Mouse (Mus musculus) forebrain, embryonic 10.5 days (tissue): ENCODE data around the gene Ptpdc1. TPM values are rescaled to one million over a fixed set of nuclear protein-coding genes. Genes with fewer than 3 reads are reported as not detected.

Experiments used
- DNase-seq: peaks from one replicate; pipeline ENCODE4 v3.0.0-alpha.2; 2017; ENCODE audit warnings: low spot score; ENCODE audit errors: extremely low spot score
- H3K27ac ChIP-seq: fragments of 300-500 bp; sonication (generic); 2 replicates; pipeline ENCODE4 v1.5.1; 2016; ENCODE audit warnings: mild to moderate bottlenecking
- H3K27me3 ChIP-seq: fragments of 300-500 bp; sonication (generic); 2 replicates; pipeline ENCODE4 v1.6.1; 2016; ENCODE audit warnings: mild to moderate bottlenecking; ENCODE audit not compliant: poor library complexity, severe bottlenecking
- H3K36me3 ChIP-seq: fragments of 300-500 bp; sonication (generic); replicated peaks from 2 replicates; pipeline ENCODE4 v1.6.1; 2016; ENCODE audit warnings: mild to moderate bottlenecking, moderate library complexity
- H3K4me1 ChIP-seq: fragments of 300-500 bp; sonication (generic); 2 replicates; pipeline ENCODE4 v1.6.1; 2016
- H3K4me3 ChIP-seq: fragments of 300-500 bp; sonication (generic); 2 replicates; pipeline ENCODE4 v1.5.1; 2016; ENCODE audit warnings: mild to moderate bottlenecking, moderate library complexity
- H3K9me3 ChIP-seq: fragments of 300-500 bp; sonication (generic); 2 replicates; pipeline ENCODE4 v1.6.1; 2016; ENCODE audit warnings: mild to moderate bottlenecking, moderate library complexity
- WGBS: fragments of 180-500 bp; shearing (Covaris S2); methylation state at CpG from one replicate; pipeline ENCODE4 v1.1.7; 2016; 5-methylcytosine and 5-hydroxymethylcytosine counted together
- polyA plus RNA-seq: library from polyadenylated mRNA; unstranded; fragments of >200 nt; fragmentation: Nextera tagmentation; extraction: Ambion mirVana; gene quantifications from 2 replicates; pipeline ENCODE4 v1.2.1, GENCODE M21; 2016

The Ptpdc1 gene
- polyA plus RNA-seq, 1 experiment from 2014 or later = 8.2 TPM

DNA sequence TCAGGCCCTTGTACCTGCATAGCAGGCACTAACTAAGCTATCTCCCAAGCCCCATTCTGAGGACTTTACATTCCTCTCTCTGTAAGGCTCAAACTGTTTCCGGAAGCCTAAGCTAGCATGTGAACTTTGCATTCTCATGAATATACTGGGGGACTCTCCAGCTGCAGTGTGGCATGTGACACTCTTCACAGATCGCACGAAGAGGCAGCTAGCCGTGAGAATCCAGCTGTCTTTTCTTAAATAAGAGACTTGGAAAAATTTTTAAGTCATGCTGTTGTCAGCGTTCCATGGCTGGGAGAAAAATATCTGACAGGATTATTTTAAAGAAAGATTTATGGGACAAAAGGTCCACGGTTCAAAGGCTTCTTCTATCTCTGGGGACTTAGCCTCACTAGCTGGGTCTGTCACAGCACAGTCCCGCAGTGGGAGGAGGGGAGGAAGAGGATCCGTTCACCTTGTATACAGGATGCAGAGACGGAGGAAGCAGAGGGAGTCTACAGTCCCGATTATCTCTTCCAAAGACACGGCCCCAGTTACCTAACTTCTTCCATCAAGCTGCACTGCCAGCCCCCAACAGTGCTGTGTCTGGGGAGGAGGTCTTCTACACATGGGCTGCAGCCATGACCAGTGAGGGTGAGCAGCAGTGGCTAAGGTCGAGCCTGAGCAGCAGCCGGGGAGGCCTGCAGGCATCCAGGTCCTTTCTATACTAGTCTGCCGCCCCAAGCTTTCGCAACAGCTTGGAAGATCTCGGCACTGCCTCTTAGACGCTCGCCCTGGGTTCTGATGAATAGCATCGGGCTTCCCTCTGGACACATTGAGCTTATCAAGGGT lies 51.7 kb downstream of the Ptpdc1 start:
- 0 out of 2 replicates have a peak overlapping the region, but pooled peaks have one; percentile 30 for H3K27ac ChIP-seq

GRCm38 (mm10) chr13:48572127-48572526 lies 53.3 kb downstream of the Ptpdc1 start:
- H3K4me3 ChIP-seq = no peak overlapping the region
- no peak for DNase-seq

More for the DNA sequence above, 51.7 kb downstream of the Ptpdc1 start:
- Histone ChIP-seq H3K4me1 (peaks cover 15% of the 10 kb centered on the region), H3K9me3 (no peaks in the 10 kb centered on the region), H3K4me3 (no peak overlapping the region), H3K27me3 (no peaks in the 10 kb centered on the region), H3K36me3 (no peaks in the 10 kb centered on the region)
- 67% methylated on average over 19 of the region's 19 CpGs for WGBS
- no peak for DNase-seq

DNA sequence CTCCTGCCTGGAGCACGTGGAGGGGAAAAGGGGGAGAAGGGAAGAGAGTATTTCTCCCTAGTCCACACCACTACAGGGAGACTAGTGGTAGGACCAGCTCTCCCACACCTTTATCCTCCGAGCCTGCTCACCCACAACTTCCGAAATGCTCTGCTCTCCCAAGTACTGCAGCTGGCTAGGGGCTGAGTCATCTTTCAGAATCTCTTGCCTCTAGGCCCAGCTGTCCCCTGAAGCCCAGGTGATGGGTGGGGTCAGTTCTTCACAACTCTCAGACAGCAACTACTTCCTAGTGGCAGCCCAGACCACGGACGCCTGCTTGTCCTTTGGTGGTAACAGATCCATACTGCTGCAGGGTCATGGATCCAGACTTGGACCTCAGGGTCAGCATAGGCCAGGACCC lies 54.2 kb downstream of the Ptpdc1 start:
- no peaks in the 10 kb centered on the region for H3K27me3 ChIP-seq
- H3K4me1 ChIP-seq = peaks cover 15% of the 10 kb centered on the region
- H3K4me3 ChIP-seq = no peak overlapping the region
- WGBS = 74% methylated on average over 5 of the region's 5 CpGs
- no peak for DNase-seq
- H3K36me3 ChIP-seq = no peaks in the 10 kb centered on the region
- no peak overlapping the region for H3K27ac ChIP-seq
- no peaks in the 10 kb centered on the region for H3K9me3 ChIP-seq

More at GRCm38 (mm10) chr13:48572127-48572526, 53.3 kb downstream of the Ptpdc1 start:
- Histone ChIP-seq H3K36me3 (no peaks in the 10 kb centered on the region), H3K9me3 (no peaks in the 10 kb centered on the region), H3K27me3 (no peaks in the 10 kb centered on the region), H3K27ac (no peak overlapping the region), H3K4me1 (peaks cover 11% of the 10 kb centered on the region; the same call in 1 of the 2 replicates)
- WGBS = 88% methylated on average over 1 of the region's 1 CpGs

DNA sequence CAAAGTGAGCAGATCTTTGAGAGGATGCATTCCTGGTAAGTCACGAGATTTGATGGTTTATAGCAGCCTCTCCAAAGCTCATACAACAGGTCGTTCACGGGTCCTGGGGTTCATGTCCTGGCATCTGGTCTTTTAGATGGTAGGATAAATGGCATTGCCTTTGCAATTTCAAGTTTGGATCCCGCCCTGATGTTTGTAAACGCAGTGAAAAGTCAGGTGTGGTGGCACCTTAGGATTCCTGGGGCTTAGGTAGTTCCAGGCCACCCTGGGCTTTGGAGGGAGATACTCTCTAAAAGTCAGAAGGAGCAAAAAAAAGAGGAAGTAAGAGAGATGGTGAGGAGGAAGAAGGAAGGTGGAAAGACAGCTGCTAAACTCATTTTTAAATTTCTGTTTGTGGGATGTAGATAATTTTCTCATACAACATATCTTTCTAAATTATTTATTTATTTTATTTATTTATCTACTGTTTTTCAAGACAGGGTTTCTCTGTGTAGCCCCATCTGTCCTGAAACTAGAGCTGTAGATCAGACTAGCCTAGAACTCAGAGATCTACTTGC lies 55.8 kb downstream of the Ptpdc1 start:
- no peaks in the 10 kb centered on the region for H3K27me3 ChIP-seq
- DNase-seq = no peak
- H3K27ac ChIP-seq = no peak overlapping the region
- H3K9me3 ChIP-seq = no peaks in the 10 kb centered on the region
- no peaks in the 10 kb centered on the region for H3K36me3 ChIP-seq
- H3K4me3 ChIP-seq = no peak overlapping the region
- 86% methylated on average over 5 of the region's 5 CpGs for WGBS
- H3K4me1 ChIP-seq = peaks cover 19% of the 10 kb centered on the region

DNA sequence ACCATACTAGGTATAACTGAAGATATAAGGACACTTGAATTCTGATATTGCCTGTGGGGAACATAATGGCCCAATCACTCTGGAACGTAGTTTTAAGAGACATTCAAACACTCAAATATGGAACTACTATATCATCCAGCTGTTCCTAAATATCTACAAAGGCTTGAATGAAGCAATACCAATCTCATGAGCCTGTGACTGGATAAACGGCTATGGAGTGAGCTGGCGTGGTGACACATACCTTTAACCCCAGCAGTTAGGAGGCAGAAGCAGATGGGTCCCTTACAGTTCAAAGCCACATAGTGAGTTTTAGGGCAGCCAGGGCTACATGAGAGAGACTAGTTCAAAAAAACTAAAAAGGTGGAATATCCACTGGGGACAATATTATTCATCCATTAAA lies 57.8 kb downstream of the Ptpdc1 start:
- no peak for DNase-seq
- 97% methylated on average over 3 of the region's 3 CpGs for WGBS
- Histone ChIP-seq H3K4me3 (no peak overlapping the region), H3K27ac (no peak overlapping the region), H3K36me3 (no peaks in the 10 kb centered on the region), H3K9me3 (no peaks in the 10 kb centered on the region), H3K27me3 (no peaks in the 10 kb centered on the region), H3K4me1 (peaks cover 15% of the 10 kb centered on the region)

GRCm38 (mm10) chr13:48566116-48566935 lies 59.1 kb downstream of the Ptpdc1 start:
- peak; percentile 42 for DNase-seq
- no peaks in the 10 kb centered on the region for H3K27me3 ChIP-seq
- no peak overlapping the region for H3K4me3 ChIP-seq
- peak overlapping the region; percentile 85 for H3K27ac ChIP-seq
- peaks cover 15% of the 10 kb centered on the region for H3K4me1 ChIP-seq
- no peaks in the 10 kb centered on the region for H3K36me3 ChIP-seq
- no peaks in the 10 kb centered on the region for H3K9me3 ChIP-seq
- WGBS = 51% methylated on average over 13 of the region's 13 CpGs

DNA sequence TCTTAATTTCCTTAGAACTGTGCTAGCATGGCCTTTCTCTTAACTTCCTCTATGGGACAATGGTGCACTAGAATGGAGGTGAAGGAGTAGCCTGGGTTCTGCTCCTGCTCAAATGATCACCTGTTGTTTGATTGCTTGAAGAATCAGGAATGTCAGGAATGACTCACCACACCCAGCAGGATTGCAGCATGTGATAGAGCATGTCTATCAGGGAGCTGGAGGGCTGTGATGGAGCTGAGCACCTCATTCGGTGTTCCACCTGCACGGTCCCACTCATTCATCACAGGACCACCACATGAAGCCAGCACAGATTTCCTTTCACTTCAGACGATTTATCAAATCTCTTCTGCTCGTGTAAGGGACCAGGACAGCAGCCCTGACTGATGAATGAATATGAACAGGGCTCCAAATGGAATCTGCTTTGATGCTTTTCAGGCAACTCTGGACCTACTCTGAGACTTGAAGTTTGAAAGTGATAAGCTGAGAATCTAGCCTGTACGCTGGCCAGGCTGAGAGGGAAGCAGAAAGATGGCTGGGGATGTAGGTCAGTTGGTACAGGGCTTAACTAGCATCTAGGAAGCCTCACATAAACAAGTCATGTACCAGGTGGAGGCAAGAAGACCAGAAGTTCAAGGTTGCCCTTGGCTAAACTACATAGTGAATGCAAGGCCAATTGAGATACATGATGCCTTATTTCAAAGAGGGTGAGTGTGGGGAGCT lies 60.4 kb downstream of the Ptpdc1 start:
- Histone ChIP-seq H3K27ac (peak overlapping the region; percentile 85), H3K36me3 (no peaks in the 10 kb centered on the region), H3K4me3 (no peak overlapping the region), H3K4me1 (peaks cover 15% of the 10 kb centered on the region), H3K27me3 (no peaks in the 10 kb centered on the region), H3K9me3 (no peaks in the 10 kb centered on the region)
- 95% methylated on average over 5 of the region's 5 CpGs for WGBS
- DNase-seq = no peak

GRCm38 (mm10) chr13:48562336-48562735 lies 63.1 kb downstream of the Ptpdc1 start:
- 90% methylated on average over 5 of the region's 5 CpGs for WGBS
- no peaks in the 10 kb centered on the region for H3K36me3 ChIP-seq
- H3K4me1 ChIP-seq = peaks cover 15% of the 10 kb centered on the region
- no peak overlapping the region for H3K27ac ChIP-seq
- no peak overlapping the region for H3K4me3 ChIP-seq
- no peaks in the 10 kb centered on the region for H3K9me3 ChIP-seq
- no peak for DNase-seq
- no peaks in the 10 kb centered on the region for H3K27me3 ChIP-seq

GRCm38 (mm10) chr13:48561481-48561880 lies 64.0 kb downstream of the Ptpdc1 start:
- Histone ChIP-seq H3K9me3 (no peaks in the 10 kb centered on the region), H3K27me3 (no peaks in the 10 kb centered on the region), H3K27ac (no peak overlapping the region), H3K36me3 (no peaks in the 10 kb centered on the region), H3K4me1 (peaks cover 13% of the 10 kb centered on the region), H3K4me3 (no peak overlapping the region)
- DNase-seq = no peak
- WGBS = 94% methylated on average over 2 of the region's 2 CpGs

GRCm38 (mm10) chr13:48555976-48556375 lies 69.5 kb downstream of the Ptpdc1 start:
- H3K4me1 ChIP-seq = 0 out of 2 replicates have a peak, but pooled peaks cover 2% of the 10 kb centered on the region
- no peaks in the 10 kb centered on the region for H3K27me3 ChIP-seq
- WGBS = 88% methylated on average over 1 of the region's 1 CpGs
- H3K9me3 ChIP-seq = no peaks in the 10 kb centered on the region
- H3K4me3 ChIP-seq = no peak overlapping the region
- no peak overlapping the region for H3K27ac ChIP-seq
- DNase-seq = no peak
- no peaks in the 10 kb centered on the region for H3K36me3 ChIP-seq

DNA sequence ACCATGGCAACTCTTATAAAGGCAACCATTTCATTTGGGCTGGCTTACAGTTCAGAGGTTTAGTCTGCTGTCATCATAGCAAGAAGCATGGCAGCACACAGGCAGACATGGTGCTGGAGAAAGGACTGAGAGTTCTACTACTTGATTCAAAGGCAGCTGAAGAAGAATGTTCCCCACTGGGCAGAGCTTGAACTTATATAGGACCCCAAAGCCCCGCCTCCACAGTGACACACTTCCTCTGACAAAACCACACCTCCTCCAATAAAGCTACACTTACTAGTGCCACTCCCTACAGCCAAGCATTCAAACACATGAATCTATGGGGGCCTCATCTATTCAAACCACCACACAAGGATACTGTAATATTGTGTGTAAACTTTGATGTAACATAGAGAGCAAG lies 70.9 kb downstream of the Ptpdc1 start:
- DNase-seq = no peak
- Histone ChIP-seq H3K4me1 (0 out of 2 replicates have a peak, but pooled peaks cover 2% of the 10 kb centered on the region), H3K4me3 (no peak overlapping the region), H3K27ac (no peak overlapping the region), H3K27me3 (no peaks in the 10 kb centered on the region), H3K9me3 (no peaks in the 10 kb centered on the region), H3K36me3 (no peaks in the 10 kb centered on the region)
- WGBS = 81% methylated on average over 1 of the region's 1 CpGs

GRCm38 (mm10) chr13:48553511-48553910 lies 72.0 kb downstream of the Ptpdc1 start:
- Histone ChIP-seq H3K4me3 (no peak overlapping the region), H3K9me3 (no peaks in the 10 kb centered on the region), H3K27ac (no peak overlapping the region), H3K27me3 (no peaks in the 10 kb centered on the region), H3K36me3 (no peaks in the 10 kb centered on the region), H3K4me1 (0 out of 2 replicates have a peak, but pooled peaks cover 2% of the 10 kb centered on the region)
- no peak for DNase-seq
- WGBS = 87% methylated on average over 5 of the region's 5 CpGs
